Mouse (Mus musculus): ENCODE measurements around the gene Tm2d3. TPM values are rescaled to one million over a fixed set of nuclear protein-coding genes. Genes with fewer than 3 reads are reported as not detected.

The Tm2d3 gene
- total and polyA plus RNA-seq, 3 experiments, result 21.2 to 51.2 (median 24.0) TPM

DNA sequence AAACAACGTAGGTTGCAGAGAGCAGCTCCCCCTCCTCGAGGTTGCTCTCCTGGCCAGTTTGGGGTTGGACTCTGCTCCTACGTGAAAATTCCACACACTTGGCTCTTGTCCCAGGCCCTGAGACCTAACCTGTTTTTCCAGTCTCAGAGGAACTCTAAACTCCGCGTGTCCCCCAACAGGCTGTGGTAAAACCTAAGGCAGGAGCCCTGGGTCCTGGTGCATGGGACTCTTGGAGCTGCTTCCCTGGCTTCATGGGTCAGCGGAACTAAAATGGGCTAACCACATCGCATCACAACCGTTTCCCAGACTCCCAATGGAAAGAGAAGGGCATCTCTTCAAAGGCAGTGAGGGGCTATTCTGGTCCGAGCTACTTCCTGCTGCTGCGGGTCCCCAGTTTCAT lies 1.9 kb downstream of the Tm2d3 start:
- WGBS, result 4% methylated on average over 10 of the region's 10 CpGs
- Histone ChIP-seq H3K4me1 (ENCODE audit: control insufficient read depth, insufficient read depth, low read length) (no peaks in the 10 kb centered on the region; the same call in 1 of the 2 replicates), H3K27ac (peak overlapping the region; percentile 85), H3K36me3 (ENCODE audit: control insufficient read depth, insufficient read depth, low read length) (peaks cover 4% of the 10 kb centered on the region), H3K27me3 (ENCODE audit: control insufficient read depth, insufficient read depth, low read length) (no peaks in the 10 kb centered on the region), H3K79me2 (replicated peaks; ENCODE audit: control insufficient read depth, insufficient read depth, low read length) (no peaks in the 10 kb centered on the region), H3K4me3 (peak overlapping the region; percentile 99), H3K9ac (ENCODE audit: low read depth, low read length) (peak overlapping the region; percentile 53)
- TF ChIP-seq POLR2A (IDR thresholded peaks at IDR 0.05; ENCODE audit: insufficient read depth, low read depth, low read length) (no peak), CTCF (IDR thresholded peaks at IDR 0.05) (no peak), EP300 (IDR thresholded peaks at IDR 0.05; ENCODE audit: insufficient read depth, low read depth, low read length) (no peak)
- DNase-seq, result no peak
- intact Hi-C loops (cut with DNase I), result loop anchor here (5.0 kb wide), 1 partner anchor 51 kb away; the partner anchor contains the start of gene Tarsl2

DNA sequence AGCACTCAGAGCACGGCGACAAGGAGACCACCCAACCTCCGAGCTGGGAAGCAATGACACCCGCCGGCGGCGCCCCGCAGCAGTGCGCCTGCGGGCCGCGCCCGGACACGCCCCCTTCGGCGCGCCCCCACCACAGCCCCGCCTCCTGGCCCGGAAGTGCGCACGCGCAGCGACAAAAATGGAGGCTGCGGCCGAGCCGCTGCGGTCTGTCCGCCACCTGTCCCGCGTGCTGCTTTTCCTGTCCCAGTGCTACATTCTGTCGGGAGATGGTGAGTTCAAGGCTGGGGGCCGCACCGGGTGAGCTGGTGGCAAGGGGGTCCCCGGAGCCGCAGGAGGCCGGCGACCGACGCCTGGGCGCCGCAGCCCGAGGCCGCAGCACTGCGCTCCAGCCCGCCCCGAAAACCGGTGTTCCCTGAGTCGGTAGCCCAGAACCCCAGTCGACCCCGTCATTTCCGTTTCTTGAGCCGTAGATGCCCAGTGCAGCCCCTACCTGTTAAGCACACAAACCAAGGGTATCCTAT lies 2.4 kb downstream of the Tm2d3 start:
- under 1% methylated on average over 52 of the region's 52 CpGs for WGBS
- H3K9ac ChIP-seq (ENCODE audit: low read depth, low read length), result peak overlapping the region; percentile 93
- H3K36me3 ChIP-seq (ENCODE audit: control insufficient read depth, insufficient read depth, low read length), result peaks cover 4% of the 10 kb centered on the region
- H3K79me2 ChIP-seq (replicated peaks; ENCODE audit: control insufficient read depth, insufficient read depth, low read length), result no peaks in the 10 kb centered on the region
- intact Hi-C loops (cut with DNase I), result loop anchor here (5.0 kb wide), 1 partner anchor 51 kb away; the partner anchor contains the start of gene Tarsl2
- peak overlapping the region; percentile 85 for H3K27ac ChIP-seq
- peak overlapping the region; percentile 99 for H3K4me3 ChIP-seq
- DNase-seq, result peak; percentile 92 to 96
- no peaks in the 10 kb centered on the region for H3K27me3 ChIP-seq (ENCODE audit: control insufficient read depth, insufficient read depth, low read length)
- no peak for TF ChIP-seq EP300 (IDR thresholded peaks at IDR 0.05; ENCODE audit: insufficient read depth, low read depth, low read length)
- peak; percentile 20; the same call in 1 of the 2 replicates for TF ChIP-seq CTCF (IDR thresholded peaks at IDR 0.05)
- peak; percentile 74 for TF ChIP-seq POLR2A (IDR thresholded peaks at IDR 0.05; ENCODE audit: insufficient read depth, low read depth, low read length)
- H3K4me1 ChIP-seq (ENCODE audit: control insufficient read depth, insufficient read depth, low read length), result no peaks in the 10 kb centered on the region; the same call in 1 of the 2 replicates

- TF ChIP-seq CTCF (IDR thresholded peaks at IDR 0.05) (peak; percentile 63), POLR2A (IDR thresholded peaks at IDR 0.05; ENCODE audit: insufficient read depth, low read depth, low read length) (no peak)
- 51% methylated on average over 2 of the region's 2 CpGs for WGBS
- Histone ChIP-seq H3K36me3 (ENCODE audit: control insufficient read depth, insufficient read depth, low read length) (peaks cover 4% of the 10 kb centered on the region), H3K27ac (no peak overlapping the region), H3K4me3 (no peak overlapping the region), H3K4me1 (ENCODE audit: control insufficient read depth, insufficient read depth, low read length) (no peaks in the 10 kb centered on the region; the same call in 1 of the 2 replicates), H3K27me3 (ENCODE audit: control insufficient read depth, insufficient read depth, low read length) (no peaks in the 10 kb centered on the region), H3K79me2 (replicated peaks; ENCODE audit: control insufficient read depth, insufficient read depth, low read length) (no peaks in the 10 kb centered on the region), H3K9ac (ENCODE audit: low read depth, low read length) (no peak overlapping the region)
- intact Hi-C loops (cut with DNase I), result no loop called here
- DNase-seq, result no peak
Observed at GRCm38 (mm10) chr7:65696450-65696849, 5.5 kb downstream of the Tm2d3 start.

GRCm38 (mm10) chr7:65702076-65702475 lies 11.1 kb downstream of the Tm2d3 start:
- Histone ChIP-seq H3K4me1 (ENCODE audit: control insufficient read depth, insufficient read depth, low read length) (no peaks in the 10 kb centered on the region), H3K27me3 (ENCODE audit: control insufficient read depth, insufficient read depth, low read length) (no peaks in the 10 kb centered on the region), H3K79me2 (replicated peaks; ENCODE audit: control insufficient read depth, insufficient read depth, low read length) (no peaks in the 10 kb centered on the region), H3K27ac (no peak overlapping the region), H3K9ac (ENCODE audit: low read depth, low read length) (no peak overlapping the region), H3K4me3 (no peak overlapping the region), H3K36me3 (ENCODE audit: control insufficient read depth, insufficient read depth, low read length) (no peaks in the 10 kb centered on the region)
- intact Hi-C loops (cut with DNase I), result loop anchor here (10.0 kb wide), 2 partner anchors 133 to 163 kb away; partner anchors contain the start of gene Pcsk6
- TF ChIP-seq CTCF (IDR thresholded peaks at IDR 0.05) (no peak), POLR2A (IDR thresholded peaks at IDR 0.05; ENCODE audit: insufficient read depth, low read depth, low read length) (no peak), EP300 (IDR thresholded peaks at IDR 0.05; ENCODE audit: insufficient read depth, low read depth, low read length) (no peak)
- 86% methylated on average over 7 of the region's 7 CpGs for WGBS
- no peak for DNase-seq

- Histone ChIP-seq H3K79me2 (replicated peaks; ENCODE audit: control insufficient read depth, insufficient read depth, low read length) (no peaks in the 10 kb centered on the region), H3K27ac (no peak overlapping the region), H3K9ac (ENCODE audit: low read depth, low read length) (peak overlapping the region; percentile 32; the same call in 1 of the 2 replicates), H3K4me1 (ENCODE audit: control insufficient read depth, insufficient read depth, low read length) (no peaks in the 10 kb centered on the region), H3K4me3 (peak overlapping the region; percentile 42), H3K36me3 (ENCODE audit: control insufficient read depth, insufficient read depth, low read length) (no peaks in the 10 kb centered on the region), H3K27me3 (ENCODE audit: control insufficient read depth, insufficient read depth, low read length) (no peaks in the 10 kb centered on the region)
- intact Hi-C loops (cut with DNase I), result loop anchor here (1.0 to 10.0 kb wide), 4 partner anchors 130 to 349 kb away; partner anchors contain the start of gene Pcsk6
- peak; percentile 68 to 87 for DNase-seq
- TF ChIP-seq POLR2A (IDR thresholded peaks at IDR 0.05; ENCODE audit: insufficient read depth, low read depth, low read length) (no peak), CTCF (IDR thresholded peaks at IDR 0.05) (peak; percentile 99; the same call in 1 of the 2 replicates), EP300 (IDR thresholded peaks at IDR 0.05; ENCODE audit: insufficient read depth, low read depth, low read length) (peak; percentile 80)
- WGBS, result 3% methylated on average over 10 of the region's 10 CpGs
Observed at GRCm38 (mm10) chr7:65704818-65705242, 13.9 kb downstream of the Tm2d3 start.

DNA sequence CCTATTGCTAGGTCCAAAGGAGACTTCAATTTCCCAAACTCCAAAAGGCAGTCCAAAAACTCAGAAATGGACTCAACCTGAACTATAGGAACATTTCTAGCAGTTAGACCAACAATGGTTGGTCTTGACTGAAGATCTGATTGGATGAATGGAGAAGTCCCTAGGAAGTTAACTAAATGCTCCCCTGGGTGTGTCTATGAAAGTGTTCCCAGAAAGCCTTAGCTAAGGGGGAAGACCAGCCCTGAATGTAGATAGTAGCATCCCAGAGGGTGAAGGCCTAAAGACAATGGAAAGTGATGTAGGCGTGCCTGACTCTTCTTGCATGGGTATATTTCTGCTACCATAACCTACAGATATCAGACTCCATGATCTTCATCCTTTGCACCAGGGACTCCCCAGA lies 17.5 kb downstream of the Tm2d3 start:
- 96% methylated on average over 1 of the region's 1 CpGs for WGBS
- Histone ChIP-seq H3K27ac (no peak overlapping the region), H3K4me3 (no peak overlapping the region), H3K27me3 (ENCODE audit: control insufficient read depth, insufficient read depth, low read length) (no peaks in the 10 kb centered on the region), H3K79me2 (replicated peaks; ENCODE audit: control insufficient read depth, insufficient read depth, low read length) (no peaks in the 10 kb centered on the region), H3K9ac (ENCODE audit: low read depth, low read length) (no peak overlapping the region), H3K36me3 (ENCODE audit: control insufficient read depth, insufficient read depth, low read length) (no peaks in the 10 kb centered on the region), H3K4me1 (ENCODE audit: control insufficient read depth, insufficient read depth, low read length) (no peaks in the 10 kb centered on the region)
- TF ChIP-seq CTCF (IDR thresholded peaks at IDR 0.05), result no peak
- TF ChIP-seq POLR2A (IDR thresholded peaks at IDR 0.05; ENCODE audit: insufficient read depth, low read depth, low read length), result no peak
- no peak for TF ChIP-seq EP300 (IDR thresholded peaks at IDR 0.05; ENCODE audit: insufficient read depth, low read depth, low read length)
- intact Hi-C loops (cut with DNase I), result loop anchor here (10.0 kb wide), 2 partner anchors 126 to 156 kb away; partner anchors contain the start of gene Pcsk6
- DNase-seq, result no peak

Data from heart, adult 2 months (tissue).